Mouse (Mus musculus): ENCODE data around the gene Rplp0. TPM values are rescaled to one million over a fixed set of nuclear protein-coding genes. Genes with fewer than 3 reads are reported as not detected.
"Not testable (repeated sequence)": the region's sequence is repeated elsewhere in the genome, so short reads cannot be mapped to it uniquely, and the experiment has no call there.

The Rplp0 gene
- polyA plus RNA-seq, 3 experiments from 2014 or later, result 3,093 to 3,894 (median 3,885) TPM

GRCm38 (mm10) chr5:115553801-115554420, 5.4 kb upstream of the Rplp0 start:
- no peak for ATAC-seq

- ATAC-seq, result no peak
These were observed 4.6 kb upstream of the Rplp0 start for GRCm38 (mm10) chr5:115554536-115555291.

GRCm38 (mm10) chr5:115556217-115556616, 3.0 kb upstream of the Rplp0 start:
- no peak for ATAC-seq

GRCm38 (mm10) chr5:115558182-115558794, 979 bp upstream of the Rplp0 start:
- no peak for ATAC-seq

GRCm38 (mm10) chr5:115560336-115560905, 1.2 kb downstream of the Rplp0 start:
- ATAC-seq, result no peak

GRCm38 (mm10) chr5:115563771-115564585, 4.7 kb downstream of the Rplp0 start:
- no peak for ATAC-seq

GRCm38 (mm10) chr5:115564737-115565393, 5.6 kb downstream of the Rplp0 start, which contains the start of gene Gcn1l1:
Gene Gcn1l1, plus strand, starts transcription at chr5:115565254.
- ATAC-seq, result peak; percentile 84

- ATAC-seq, result peak; percentile 26
These were observed 6.1 kb downstream of the Rplp0 start for GRCm38 (mm10) chr5:115565403-115565802.

- no peak for ATAC-seq
These were observed 9.4 kb downstream of the Rplp0 start for GRCm38 (mm10) chr5:115568681-115569080.

- ATAC-seq, result no peak
These were observed 10.0 kb downstream of the Rplp0 start for GRCm38 (mm10) chr5:115569308-115569707.

GRCm38 (mm10) chr5:115569721-115570120, 10.5 kb downstream of the Rplp0 start:
- ATAC-seq, result no peak

GRCm38 (mm10) chr5:115571086-115571485, 11.8 kb downstream of the Rplp0 start:
- no peak for ATAC-seq

GRCm38 (mm10) chr5:115572679-115573535, 13.6 kb downstream of the Rplp0 start:
- ATAC-seq, result no peak

- no peak for ATAC-seq
These were observed 15.7 kb downstream of the Rplp0 start for GRCm38 (mm10) chr5:115574992-115575391.

- not testable (repeated sequence) for ATAC-seq
These were observed 18.4 kb downstream of the Rplp0 start for GRCm38 (mm10) chr5:115577686-115578085.

GRCm38 (mm10) chr5:115578922-115579321, 19.7 kb downstream of the Rplp0 start:
- no peak for ATAC-seq

GRCm38 (mm10) chr5:115579363-115579762, 20.1 kb downstream of the Rplp0 start:
- no peak for ATAC-seq

- no peak for ATAC-seq
These were observed 21.1 kb downstream of the Rplp0 start for GRCm38 (mm10) chr5:115580229-115581001.

GRCm38 (mm10) chr5:115581662-115582061, 22.4 kb downstream of the Rplp0 start:
- ATAC-seq, result no peak

GRCm38 (mm10) chr5:115585616-115586015, 26.3 kb downstream of the Rplp0 start:
- no peak for ATAC-seq
